Mouse (Mus musculus) heart, adult 2 months (tissue): ENCODE measurements at regions not wholly inside any gene's neighbourhood (a gene's known extent, or its start where the extent isn't known, plus 50 kb on each side); places are given as distances from the start of the nearest gene placed in this dataset.

Experiments
- DNase-seq, 2 experiments: peaks; one replicate each; pipeline ENCODE4 v3.0.0; 2021
- H3K27ac ChIP-seq: fragments of 200-600 bp; 2 replicates; pipeline ENCODE4 v1.8.1; 2022
- H3K27me3 ChIP-seq: fragments of 200-500 bp; 2 replicates; pipeline ENCODE4 v1.6.1; 2012; ENCODE audit warnings: mild to moderate bottlenecking, low read length, inconsistent platforms, mixed read lengths; ENCODE audit not compliant: control insufficient read depth, insufficient read depth
- H3K36me3 ChIP-seq: fragments of 200-500 bp; 2 replicates; pipeline ENCODE4 v1.6.1; 2012; ENCODE audit warnings: low read length, inconsistent platforms; ENCODE audit not compliant: control insufficient read depth, insufficient read depth
- H3K4me1 ChIP-seq: fragments of 200-500 bp; 2 replicates; pipeline ENCODE4 v1.6.1; 2011; ENCODE audit warnings: low read length; ENCODE audit not compliant: control insufficient read depth, insufficient read depth
- H3K4me3 ChIP-seq: fragments of 200-600 bp; 2 replicates; pipeline ENCODE4 v1.8.1; 2022
- H3K79me2 ChIP-seq: fragments of 200-500 bp; replicated peaks from 2 replicates; pipeline ENCODE4 v1.6.1; 2012; ENCODE audit warnings: mild to moderate bottlenecking, inconsistent platforms, low read length, moderate library complexity, mixed read lengths; ENCODE audit not compliant: control insufficient read depth, insufficient read depth
- H3K9ac ChIP-seq: fragments of 200-500 bp; 2 replicates; pipeline ENCODE4 v1.6.1; 2012; ENCODE audit warnings: low read depth, mild to moderate bottlenecking, control low read depth, inconsistent platforms, low read length, mixed read lengths
- CTCF ChIP-seq: fragments of 200-600 bp; IDR thresholded peaks from 2 replicates; pipeline ENCODE4 v1.8.1; 2022; ENCODE audit warnings: antibody characterized with exemption, mild to moderate bottlenecking, moderate library complexity
- EP300 ChIP-seq: fragments of 200-500 bp; IDR thresholded peaks from 2 replicates; pipeline ENCODE4 v1.6.1; 2011; ENCODE audit warnings: low read depth, low read length, control low read depth; ENCODE audit not compliant: insufficient read depth
- POLR2A ChIP-seq: fragments of 200-500 bp; IDR thresholded peaks from 2 replicates; pipeline ENCODE4 v1.6.1; 2011; ENCODE audit warnings: mild to moderate bottlenecking, low read depth, low read length, control low read depth; ENCODE audit not compliant: insufficient read depth
- WGBS: fragments of 180-500 bp; shearing (Covaris S2); methylation state at CpG from one replicate; pipeline ENCODE4 v1.1.7; 2018; 5-methylcytosine and 5-hydroxymethylcytosine counted together
- intact Hi-C: fragments of 180-260 bp; cut with DNase I; formaldehyde crosslinking; loops from one replicate; pipeline ENCODE4 v1.15.1; 2025

GRCm38 (mm10) chr8:116343534-116343933, 161.2 kb upstream of the Dynlrb2 start:
- H3K36me3 ChIP-seq: no peaks in the 10 kb centered on the region
- no peak overlapping the region for H3K4me3 ChIP-seq
- 90% methylated on average over 5 of the region's 5 CpGs for WGBS
- DNase-seq: no peak
- H3K4me1 ChIP-seq: no peaks in the 10 kb centered on the region
- H3K79me2 ChIP-seq: no peaks in the 10 kb centered on the region
- intact Hi-C loops: no loop called here
- TF ChIP-seq CTCF (no peak), POLR2A (no peak)
- H3K27ac ChIP-seq: no peak overlapping the region
- H3K27me3 ChIP-seq: no peaks in the 10 kb centered on the region
- no peak overlapping the region for H3K9ac ChIP-seq

- Histone ChIP-seq H3K27me3 (no peaks in the 10 kb centered on the region), H3K36me3 (no peaks in the 10 kb centered on the region), H3K4me1 (no peaks in the 10 kb centered on the region), H3K79me2 (no peaks in the 10 kb centered on the region), H3K4me3 (no peak overlapping the region), H3K27ac (no peak overlapping the region), H3K9ac (no peak overlapping the region)
- TF ChIP-seq EP300 (no peak), CTCF (no peak), POLR2A (no peak)
- WGBS: 38% methylated on average over 3 of the region's 3 CpGs
- intact Hi-C loops: no loop called here
- DNase-seq: no peak
Observed at GRCm38 (mm10) chr8:116334772-116335171, 170.0 kb upstream of the Dynlrb2 start.

- no peaks in the 10 kb centered on the region for H3K36me3 ChIP-seq
- H3K79me2 ChIP-seq: no peaks in the 10 kb centered on the region
- intact Hi-C loops: no loop called here
- DNase-seq: no peak
- WGBS: 69% methylated on average over 3 of the region's 3 CpGs
- H3K27me3 ChIP-seq: no peaks in the 10 kb centered on the region
- no peak overlapping the region for H3K27ac ChIP-seq
- no peaks in the 10 kb centered on the region for H3K4me1 ChIP-seq
- H3K4me3 ChIP-seq: no peak overlapping the region
- no peak overlapping the region for H3K9ac ChIP-seq
- no peak for TF ChIP-seq CTCF
Observed at GRCm38 (mm10) chr8:116334101-116334500, 170.7 kb upstream of the Dynlrb2 start.

- Histone ChIP-seq H3K27ac (no peak overlapping the region), H3K27me3 (no peaks in the 10 kb centered on the region), H3K9ac (no peak overlapping the region), H3K79me2 (no peaks in the 10 kb centered on the region), H3K36me3 (no peaks in the 10 kb centered on the region), H3K4me1 (no peaks in the 10 kb centered on the region), H3K4me3 (no peak overlapping the region)
- TF ChIP-seq CTCF: no peak
- TF ChIP-seq EP300: no peak
- no peak for TF ChIP-seq POLR2A
- intact Hi-C loops: no loop called here
- DNase-seq: no peak
- WGBS: 86% methylated on average over 13 of the region's 13 CpGs
Observed at GRCm38 (mm10) chr8:116320014-116320680, 184.6 kb upstream of the Dynlrb2 start.

GRCm38 (mm10) chr8:116315410-116315809, 189.4 kb upstream of the Dynlrb2 start:
- 47% methylated on average over 5 of the region's 5 CpGs for WGBS
- no peak for DNase-seq
- Histone ChIP-seq H3K27me3 (no peaks in the 10 kb centered on the region), H3K36me3 (no peaks in the 10 kb centered on the region), H3K79me2 (no peaks in the 10 kb centered on the region), H3K4me3 (no peak overlapping the region), H3K4me1 (no peaks in the 10 kb centered on the region), H3K9ac (no peak overlapping the region), H3K27ac (no peak overlapping the region)
- intact Hi-C loops: no loop called here
- TF ChIP-seq CTCF: no peak
- no peak for TF ChIP-seq EP300
- no peak for TF ChIP-seq POLR2A

GRCm38 (mm10) chr8:116314429-116315092, 190.2 kb upstream of the Dynlrb2 start:
- no peak overlapping the region for H3K4me3 ChIP-seq
- WGBS: 78% methylated on average over 12 of the region's 12 CpGs
- no peak for DNase-seq
- no peaks in the 10 kb centered on the region for H3K79me2 ChIP-seq
- no peak for TF ChIP-seq POLR2A
- no peak for TF ChIP-seq CTCF
- no peak for TF ChIP-seq EP300
- no peaks in the 10 kb centered on the region for H3K27me3 ChIP-seq
- no peak overlapping the region for H3K27ac ChIP-seq
- H3K4me1 ChIP-seq: no peaks in the 10 kb centered on the region
- H3K36me3 ChIP-seq: no peaks in the 10 kb centered on the region
- intact Hi-C loops: no loop called here
- no peak overlapping the region for H3K9ac ChIP-seq
